Mouse (Mus musculus): ENCODE results near the gene Btbd1. TPM values are rescaled to one million over a fixed set of nuclear protein-coding genes. Genes with fewer than 3 reads are reported as not detected.

Gene Btbd1
- total and polyA plus RNA-seq, 2 experiments from 2014 or later: 96.6 to 98.6 TPM

DNA sequence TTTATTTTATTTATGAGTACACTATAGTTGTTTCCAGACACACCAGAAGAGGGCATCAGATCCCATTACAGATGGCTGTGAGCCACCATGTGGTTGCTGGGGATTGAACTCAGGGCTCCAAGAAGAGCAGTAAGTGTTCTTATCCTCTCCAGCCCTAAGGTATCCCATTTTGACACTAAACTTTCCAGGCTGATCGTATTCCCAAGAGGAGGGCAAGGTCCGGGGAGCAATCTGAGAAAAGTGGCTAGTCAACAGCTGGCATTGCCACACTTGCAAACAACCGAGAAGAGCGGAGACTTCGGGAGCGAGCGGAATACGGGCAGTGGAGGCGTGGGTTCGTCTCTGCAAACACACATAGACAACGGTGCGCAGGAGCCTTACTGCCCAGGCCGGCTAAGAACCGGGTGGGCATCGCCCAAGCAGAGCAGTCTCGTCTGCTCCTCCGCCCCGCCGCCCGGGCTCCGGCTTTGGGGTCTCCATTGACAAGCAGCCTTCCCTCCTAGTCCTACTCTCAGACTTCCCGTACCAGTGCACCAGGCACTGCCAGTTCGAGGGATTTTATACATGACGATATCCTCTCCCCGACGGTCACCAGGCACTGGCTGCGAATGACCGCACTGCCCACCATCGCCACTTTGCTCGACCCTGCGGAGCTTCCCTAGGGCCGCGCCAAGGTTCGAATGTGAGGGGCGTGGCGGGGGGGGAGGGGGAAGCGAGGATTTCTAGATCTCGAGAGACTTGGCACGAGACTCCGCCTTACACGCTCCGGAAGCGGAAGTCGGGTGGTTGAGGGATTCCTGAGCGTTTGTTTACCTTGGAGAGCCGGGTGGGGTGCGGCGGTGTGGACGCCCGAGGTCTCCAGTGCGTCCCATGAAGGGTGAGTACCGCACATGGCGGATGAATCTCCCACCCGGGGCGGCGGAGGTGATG is 66.8 kb downstream of the Btbd1 start, which contains the start of gene Ramac:
Gene Ramac (plus strand): TSS at position 746 of the 930 bp plus-strand sequence.
- DNase-seq (ENCODE audit: low spot score) (peak; percentile 95), ATAC-seq (ENCODE audit: insufficient read depth, low read depth) (peak; percentile 97)
- no peaks in the 10 kb centered on the region for H3K9me3 ChIP-seq (replicated peaks; ENCODE audit: control insufficient read depth, low read length)
- peaks cover 15% of the 10 kb centered on the region; the same call in 1 of the 2 replicates for H3K4me1 ChIP-seq (ENCODE audit: control insufficient read depth, insufficient read depth)
- no peaks in the 10 kb centered on the region for H3K27me3 ChIP-seq (ENCODE audit: control insufficient read depth, insufficient read depth, low read length)
- H3K4me3 ChIP-seq (ENCODE audit: low read depth, low read length): peak within 1 kb of the TSS; percentile 94
- H3K36me3 ChIP-seq (replicated peaks; ENCODE audit: control insufficient read depth, insufficient read depth, low read length): no peaks in the 10 kb centered on the region
- H3K27ac ChIP-seq (ENCODE audit: low read depth): peak within 1 kb of the TSS; percentile 92
- H3K9ac ChIP-seq (replicated peaks; ENCODE audit: low read depth, low read length): peak within 1 kb of the TSS; percentile 96
- under 1% methylated on average over 55 of the region's 56 CpGs for WGBS
- H3K4me2 ChIP-seq (ENCODE audit: low read depth, low read length): peak within 1 kb of the TSS; percentile 93
- TF ChIP-seq CTCF (IDR thresholded peaks at IDR 0.05; ENCODE audit: low read depth): peak; percentile 4; the same call in 1 of the 2 replicates
- TF ChIP-seq EP300 (IDR thresholded peaks at IDR 0.05; ENCODE audit: low read depth): peak; percentile 97

DNA sequence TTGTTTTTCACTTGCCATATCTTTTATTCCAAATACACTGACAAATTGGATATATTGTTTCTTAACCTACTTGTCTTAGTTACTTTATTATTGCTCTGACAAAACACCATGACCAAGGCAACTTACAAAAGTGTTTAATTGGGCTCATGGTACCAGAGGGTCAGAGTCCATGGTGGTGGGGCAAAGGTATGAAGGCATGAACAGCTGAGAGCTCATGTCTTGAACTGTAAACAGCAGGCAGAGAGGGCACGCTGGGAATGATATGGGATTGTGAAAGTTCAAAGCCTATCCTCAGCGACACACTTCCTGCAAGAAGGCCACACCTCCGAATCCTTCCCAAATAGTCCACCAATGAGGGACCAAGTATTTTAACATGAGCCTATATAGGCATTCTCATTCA is 81.3 kb downstream of the Btbd1 start:
- no peak overlapping the region for H3K4me2 ChIP-seq (ENCODE audit: low read depth, low read length)
- no peaks in the 10 kb centered on the region for H3K36me3 ChIP-seq (replicated peaks; ENCODE audit: control insufficient read depth, insufficient read depth, low read length)
- H3K9me3 ChIP-seq (replicated peaks; ENCODE audit: control insufficient read depth, low read length): no peaks in the 10 kb centered on the region
- no peak overlapping the region for H3K4me3 ChIP-seq (ENCODE audit: low read depth, low read length)
- TF ChIP-seq EP300 (IDR thresholded peaks at IDR 0.05; ENCODE audit: low read depth) (no peak), CTCF (IDR thresholded peaks at IDR 0.05; ENCODE audit: low read depth) (no peak)
- no peak overlapping the region for H3K9ac ChIP-seq (replicated peaks; ENCODE audit: low read depth, low read length)
- no peaks in the 10 kb centered on the region for H3K27me3 ChIP-seq (ENCODE audit: control insufficient read depth, insufficient read depth, low read length)
- no peaks in the 10 kb centered on the region for H3K4me1 ChIP-seq (ENCODE audit: control insufficient read depth, insufficient read depth)
- DNase-seq (ENCODE audit: low spot score) (no peak), ATAC-seq (ENCODE audit: insufficient read depth, low read depth) (no peak)
- 82% methylated on average over 3 of the region's 3 CpGs for WGBS
- H3K27ac ChIP-seq (ENCODE audit: low read depth): no peak overlapping the region

DNA sequence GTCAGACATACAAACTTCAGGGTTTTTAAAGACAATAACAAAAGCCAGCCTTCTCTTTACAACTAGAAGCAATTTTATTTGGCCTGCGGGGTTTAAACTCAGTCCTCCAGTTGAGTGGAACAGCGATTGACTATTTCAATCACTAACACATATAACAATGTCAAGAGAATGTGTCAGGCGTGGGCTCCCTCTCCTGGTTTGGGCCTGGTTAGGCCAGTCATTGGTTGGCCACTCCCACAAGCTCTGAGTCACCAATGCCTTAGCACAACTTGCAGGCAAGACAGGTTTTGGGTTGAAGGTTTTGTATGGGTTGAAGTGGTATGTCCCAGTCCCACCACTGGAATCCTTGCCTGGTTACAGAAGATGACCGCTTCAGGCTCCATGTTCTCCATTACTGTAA is 85.1 kb downstream of the Btbd1 start:
- TF ChIP-seq EP300 (IDR thresholded peaks at IDR 0.05; ENCODE audit: low read depth): no peak
- TF ChIP-seq CTCF (IDR thresholded peaks at IDR 0.05; ENCODE audit: low read depth): peak; percentile 77

More for the DNA sequence above, 85.1 kb downstream of the Btbd1 start:
- Histone ChIP-seq H3K9me3 (replicated peaks; ENCODE audit: control insufficient read depth, low read length) (no peaks in the 10 kb centered on the region), H3K36me3 (replicated peaks; ENCODE audit: control insufficient read depth, insufficient read depth, low read length) (no peaks in the 10 kb centered on the region), H3K9ac (replicated peaks; ENCODE audit: low read depth, low read length) (no peak overlapping the region), H3K4me1 (ENCODE audit: control insufficient read depth, insufficient read depth) (no peaks in the 10 kb centered on the region), H3K27me3 (ENCODE audit: control insufficient read depth, insufficient read depth, low read length) (no peaks in the 10 kb centered on the region), H3K4me2 (ENCODE audit: low read depth, low read length) (no peak overlapping the region), H3K27ac (ENCODE audit: low read depth) (no peak overlapping the region), H3K4me3 (ENCODE audit: low read depth, low read length) (no peak overlapping the region)
- peak; percentile 78 for ATAC-seq (ENCODE audit: insufficient read depth, low read depth)
- DNase-seq (ENCODE audit: low spot score): peak; percentile 73
- 43% methylated on average over 4 of the region's 4 CpGs for WGBS

Other genes starting within 250 kb of the Btbd1 start
- 19.5 and 31.8 TPM in 2 replicates for gene Homer2, start 121.9 kb downstream of the Btbd1 start, total RNA-seq (2014; rRNA removed; ENCODE audit: low replicate concordance)
- 51.3 and 52.5 TPM in 2 replicates for gene Homer2, start 121.9 kb downstream of the Btbd1 start, polyA plus RNA-seq (2015; fragmentation: Nextera tagmentation; extraction: Ambion mirVana)
- 30.6 and 58.0 TPM in 2 replicates for gene Ramac, start 66.5 kb downstream of the Btbd1 start, total RNA-seq (2014; rRNA removed; ENCODE audit: low replicate concordance)
- gene Ramac, start 66.5 kb downstream of the Btbd1 start, polyA plus RNA-seq (2015; fragmentation: Nextera tagmentation; extraction: Ambion mirVana): 88.2 and 98.1 TPM in 2 replicates
- gene 3110040N11Rik, start 40.0 kb downstream of the Btbd1 start, total RNA-seq (2014; rRNA removed; ENCODE audit: low replicate concordance): 28.7 and 33.4 TPM in 2 replicates
- gene 3110040N11Rik, start 40.0 kb downstream of the Btbd1 start, polyA plus RNA-seq (2015; fragmentation: Nextera tagmentation; extraction: Ambion mirVana): 34.6 and 38.5 TPM in 2 replicates
- not detected in 2 replicates for gene Gm10160, start 26.4 kb upstream of the Btbd1 start, total RNA-seq (2014; rRNA removed; ENCODE audit: low replicate concordance)
- gene Gm10160, start 26.4 kb upstream of the Btbd1 start, polyA plus RNA-seq (2015; fragmentation: Nextera tagmentation; extraction: Ambion mirVana): not detected in 2 replicates
- gene Tm6sf1, start 29.6 kb upstream of the Btbd1 start, total RNA-seq (2014; rRNA removed; ENCODE audit: low replicate concordance): 52.3 and 69.2 TPM in 2 replicates
- 11.7 and 15.3 TPM in 2 replicates for gene Tm6sf1, start 29.6 kb upstream of the Btbd1 start, polyA plus RNA-seq (2015; fragmentation: Nextera tagmentation; extraction: Ambion mirVana)
- gene Hdgfl3, start 105.0 kb upstream of the Btbd1 start, total RNA-seq (2014; rRNA removed; ENCODE audit: low replicate concordance): 10.2 and 16.1 TPM in 2 replicates
- 7.1 and 7.3 TPM in 2 replicates for gene Hdgfl3, start 105.0 kb upstream of the Btbd1 start, polyA plus RNA-seq (2015; fragmentation: Nextera tagmentation; extraction: Ambion mirVana)
- 3.0 and 4.7 TPM in 2 replicates for gene Bnc1, start 162.9 kb upstream of the Btbd1 start, total RNA-seq (2014; rRNA removed; ENCODE audit: low replicate concordance)
- gene Bnc1, start 162.9 kb upstream of the Btbd1 start, polyA plus RNA-seq (2015; fragmentation: Nextera tagmentation; extraction: Ambion mirVana): 0.95 and 1.2 TPM in 2 replicates